Mouse (Mus musculus): ENCODE data around the gene Slc25a51.
"Not testable (repeated sequence)": the region's sequence is repeated elsewhere in the genome, so short reads cannot be mapped to it uniquely, and the experiment has no call there.

The Slc25a51 gene

GRCm38 (mm10) chr4:45402878-45403498 is 5.6 kb downstream of the Slc25a51 start:
- Histone ChIP-seq H3K9me3 (ENCODE audit: low read length) (no peaks in the 10 kb centered on the region), H3K4me1 (replicated peaks; ENCODE audit: low read depth, low read length) (peaks cover 42% of the 10 kb centered on the region), H3K27me3 (ENCODE audit: insufficient read depth, low read length) (peaks cover 12% of the 10 kb centered on the region), H3K4me3 (replicated peaks; ENCODE audit: low read length) (no peak overlapping the region), H3K36me3 (ENCODE audit: insufficient read depth, low read length) (peaks cover 64% of the 10 kb centered on the region)
- no peak for TF ChIP-seq CTCF (conservative IDR thresholded peaks at IDR 0.05; ENCODE audit: low read length)
- no peak for TF ChIP-seq NANOG (IDR thresholded peaks at IDR 0.05; ENCODE audit: borderline replicate concordance, low read length)
- TF ChIP-seq POU5F1 (IDR thresholded peaks at IDR 0.05; ENCODE audit: borderline replicate concordance, low read length): no peak

GRCm38 (mm10) chr4:45402281-45402680 is 6.3 kb downstream of the Slc25a51 start:
- H3K4me3 ChIP-seq (replicated peaks; ENCODE audit: low read length): no peak overlapping the region
- peaks cover 35% of the 10 kb centered on the region for H3K4me1 ChIP-seq (replicated peaks; ENCODE audit: low read depth, low read length)
- H3K27me3 ChIP-seq (ENCODE audit: insufficient read depth, low read length): peaks cover 12% of the 10 kb centered on the region
- peaks cover 68% of the 10 kb centered on the region for H3K36me3 ChIP-seq (ENCODE audit: insufficient read depth, low read length)
- no peaks in the 10 kb centered on the region for H3K9me3 ChIP-seq (ENCODE audit: low read length)
- no peak for TF ChIP-seq POU5F1 (IDR thresholded peaks at IDR 0.05; ENCODE audit: borderline replicate concordance, low read length)
- TF ChIP-seq NANOG (IDR thresholded peaks at IDR 0.05; ENCODE audit: borderline replicate concordance, low read length): no peak
- no peak for TF ChIP-seq CTCF (conservative IDR thresholded peaks at IDR 0.05; ENCODE audit: low read length)

- H3K36me3 ChIP-seq (ENCODE audit: insufficient read depth, low read length): peaks cover 65% of the 10 kb centered on the region
- H3K27me3 ChIP-seq (ENCODE audit: insufficient read depth, low read length): peaks cover 12% of the 10 kb centered on the region
Observed at GRCm38 (mm10) chr4:45399421-45400210, 8.9 kb downstream of the Slc25a51 start.

GRCm38 (mm10) chr4:45398315-45398714 is 10.3 kb downstream of the Slc25a51 start:
- not testable (repeated sequence) for H3K9me3 ChIP-seq (ENCODE audit: low read length); H3K4me3 ChIP-seq (replicated peaks; ENCODE audit: low read length)
- Histone ChIP-seq H3K4me1 (replicated peaks; ENCODE audit: low read depth, low read length) (peaks cover 29% of the 10 kb centered on the region), H3K27me3 (ENCODE audit: insufficient read depth, low read length) (peaks cover 12% of the 10 kb centered on the region), H3K36me3 (ENCODE audit: insufficient read depth, low read length) (peaks cover 52% of the 10 kb centered on the region)

More at GRCm38 (mm10) chr4:45399421-45400210, 8.9 kb downstream of the Slc25a51 start:
- Histone ChIP-seq H3K9me3 (ENCODE audit: low read length) (no peaks in the 10 kb centered on the region), H3K4me1 (replicated peaks; ENCODE audit: low read depth, low read length) (peaks cover 24% of the 10 kb centered on the region), H3K4me3 (replicated peaks; ENCODE audit: low read length) (peak overlapping the region; percentile 58)
- TF ChIP-seq NANOG (IDR thresholded peaks at IDR 0.05; ENCODE audit: borderline replicate concordance, low read length): no peak
- TF ChIP-seq POU5F1 (IDR thresholded peaks at IDR 0.05; ENCODE audit: borderline replicate concordance, low read length): no peak
- no peak for TF ChIP-seq CTCF (conservative IDR thresholded peaks at IDR 0.05; ENCODE audit: low read length)

DNA sequence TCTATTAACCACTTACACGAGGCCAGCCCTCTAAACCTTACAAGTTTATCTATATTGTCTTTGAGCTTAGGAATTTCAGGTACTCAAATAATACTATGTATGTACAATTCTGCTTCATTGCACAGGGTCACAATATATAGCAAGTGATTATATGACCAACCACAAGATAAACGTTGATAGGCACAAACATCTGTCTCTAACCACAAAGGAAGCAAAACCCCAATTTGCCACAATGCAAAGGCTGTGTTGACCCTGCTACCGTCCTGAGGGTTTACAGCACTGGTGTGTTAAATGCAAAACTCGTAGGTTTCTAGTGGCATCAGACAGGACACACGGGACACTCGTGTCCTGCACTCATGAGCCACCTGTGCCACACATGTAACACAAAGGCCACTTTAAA is 12.4 kb downstream of the Slc25a51 start:
- not testable (repeated sequence) for H3K4me3 ChIP-seq (replicated peaks; ENCODE audit: low read length); H3K9me3 ChIP-seq (ENCODE audit: low read length)
- H3K27me3 ChIP-seq (ENCODE audit: insufficient read depth, low read length): peaks cover 12% of the 10 kb centered on the region
- H3K36me3 ChIP-seq (ENCODE audit: insufficient read depth, low read length): peaks cover 34% of the 10 kb centered on the region
- H3K4me1 ChIP-seq (replicated peaks; ENCODE audit: low read depth, low read length): peaks cover 37% of the 10 kb centered on the region

- H3K27me3 ChIP-seq (ENCODE audit: insufficient read depth, low read length): no peaks in the 10 kb centered on the region; the same call in 1 of the 2 replicates
- H3K36me3 ChIP-seq (ENCODE audit: insufficient read depth, low read length): peaks cover 14% of the 10 kb centered on the region
- TF ChIP-seq POU5F1 (IDR thresholded peaks at IDR 0.05; ENCODE audit: borderline replicate concordance, low read length) (no peak), NANOG (IDR thresholded peaks at IDR 0.05; ENCODE audit: borderline replicate concordance, low read length) (no peak), CTCF (conservative IDR thresholded peaks at IDR 0.05; ENCODE audit: low read length) (no peak)
- peaks cover 20% of the 10 kb centered on the region for H3K4me1 ChIP-seq (replicated peaks; ENCODE audit: low read depth, low read length)
- H3K4me3 ChIP-seq (replicated peaks; ENCODE audit: low read length): no peak overlapping the region
- no peaks in the 10 kb centered on the region for H3K9me3 ChIP-seq (ENCODE audit: low read length)
Observed at GRCm38 (mm10) chr4:45393658-45394057, 14.9 kb downstream of the Slc25a51 start.

GRCm38 (mm10) chr4:45392994-45393393 is 15.6 kb downstream of the Slc25a51 start:
- TF ChIP-seq CTCF (conservative IDR thresholded peaks at IDR 0.05; ENCODE audit: low read length) (no peak), POU5F1 (IDR thresholded peaks at IDR 0.05; ENCODE audit: borderline replicate concordance, low read length) (no peak), NANOG (IDR thresholded peaks at IDR 0.05; ENCODE audit: borderline replicate concordance, low read length) (no peak)
- Histone ChIP-seq H3K4me3 (replicated peaks; ENCODE audit: low read length) (no peak overlapping the region), H3K4me1 (replicated peaks; ENCODE audit: low read depth, low read length) (peaks cover 19% of the 10 kb centered on the region)

DNA sequence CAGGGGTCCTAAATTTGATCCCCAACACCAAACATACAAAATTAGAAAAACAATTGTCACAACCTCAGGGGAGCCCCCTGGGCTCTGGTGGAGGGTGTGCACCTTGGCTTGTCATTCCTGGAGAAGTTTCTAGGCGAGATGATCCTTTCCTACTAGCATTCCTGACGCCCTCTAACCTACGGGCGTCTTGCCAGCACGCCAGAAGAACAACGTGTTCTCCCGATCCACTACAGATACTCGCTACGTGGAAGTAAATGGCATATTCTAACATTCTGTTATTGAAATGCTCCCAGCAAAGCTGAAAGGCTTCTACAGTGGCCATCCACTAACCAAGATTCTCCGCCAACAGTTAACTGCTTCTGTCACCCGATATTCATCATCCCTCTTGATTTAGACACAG is 16.0 kb downstream of the Slc25a51 start:
- Histone ChIP-seq H3K27me3 (ENCODE audit: insufficient read depth, low read length) (no peaks in the 10 kb centered on the region), H3K9me3 (ENCODE audit: low read length) (no peaks in the 10 kb centered on the region), H3K4me3 (replicated peaks; ENCODE audit: low read length) (no peak overlapping the region), H3K4me1 (replicated peaks; ENCODE audit: low read depth, low read length) (peaks cover 19% of the 10 kb centered on the region), H3K36me3 (ENCODE audit: insufficient read depth, low read length) (peaks cover 5% of the 10 kb centered on the region)
- no peak for TF ChIP-seq POU5F1 (IDR thresholded peaks at IDR 0.05; ENCODE audit: borderline replicate concordance, low read length)
- TF ChIP-seq CTCF (conservative IDR thresholded peaks at IDR 0.05; ENCODE audit: low read length): no peak
- TF ChIP-seq NANOG (IDR thresholded peaks at IDR 0.05; ENCODE audit: borderline replicate concordance, low read length): no peak

More at GRCm38 (mm10) chr4:45392994-45393393, 15.6 kb downstream of the Slc25a51 start:
- Histone ChIP-seq H3K36me3 (ENCODE audit: insufficient read depth, low read length) (peaks cover 8% of the 10 kb centered on the region), H3K27me3 (ENCODE audit: insufficient read depth, low read length) (no peaks in the 10 kb centered on the region), H3K9me3 (ENCODE audit: low read length) (no peaks in the 10 kb centered on the region)

All from E14TG2a.4 (cell line).